Mouse (Mus musculus): Measurements from ENCODE around the gene Zfp473.
A peak's percentile ranks its signal among the peaks of the same experiment; 100 is the strongest.
"Not testable (repeated sequence)": the region's sequence is repeated elsewhere in the genome, so short reads cannot be mapped to it uniquely, and the experiment has no call there.

Zfp473 gene

GRCm38 (mm10) chr7:44750950-44751349 is at the start of gene Zfp473:
Gene Zfp473, minus strand, starts transcription at chr7:44751050.
- not testable (repeated sequence) for DNase-seq (ENCODE audit: low spot score)

GRCm38 (mm10) chr7:44792781-44793180 is 41.9 kb upstream of the Zfp473 start:
- no peak for DNase-seq (ENCODE audit: low spot score)

- no peak for DNase-seq (ENCODE audit: low spot score)
Measured at GRCm38 (mm10) chr7:44790066-44790465, 39.2 kb upstream of the Zfp473 start.

- no peak for DNase-seq (ENCODE audit: low spot score)
Measured at GRCm38 (mm10) chr7:44789531-44789930, 38.7 kb upstream of the Zfp473 start.

- no peak for DNase-seq (ENCODE audit: low spot score)
Measured at GRCm38 (mm10) chr7:44780101-44780500, 29.3 kb upstream of the Zfp473 start.

GRCm38 (mm10) chr7:44776849-44777498 is 26.1 kb upstream of the Zfp473 start:
- no peak for DNase-seq (ENCODE audit: low spot score)

- no peak for DNase-seq (ENCODE audit: low spot score)
Measured at GRCm38 (mm10) chr7:44772591-44773204, 21.8 kb upstream of the Zfp473 start.

- peak; percentile 94 for DNase-seq (ENCODE audit: low spot score)
Measured at GRCm38 (mm10) chr7:44770046-44770578, 19.3 kb upstream of the Zfp473 start.

GRCm38 (mm10) chr7:44768129-44768528 is 17.3 kb upstream of the Zfp473 start:
- DNase-seq (ENCODE audit: low spot score): no peak

GRCm38 (mm10) chr7:44760366-44760765 is 9.5 kb upstream of the Zfp473 start:
- no peak for DNase-seq (ENCODE audit: low spot score)

GRCm38 (mm10) chr7:44757164-44757563 is 6.3 kb upstream of the Zfp473 start:
- no peak for DNase-seq (ENCODE audit: low spot score)

GRCm38 (mm10) chr7:44748101-44749044 is 2.5 kb downstream of the Zfp473 start, which contains the start of gene Vrk3:
Gene Vrk3, plus strand, starts transcription at chr7:44748413.
- peak; percentile 97 for DNase-seq (ENCODE audit: low spot score)

GRCm38 (mm10) chr7:44747115-44747514 is 3.7 kb downstream of the Zfp473 start:
- DNase-seq (ENCODE audit: low spot score): no peak

GRCm38 (mm10) chr7:44745076-44745475 is 5.8 kb downstream of the Zfp473 start:
- peak; percentile 89 for DNase-seq (ENCODE audit: low spot score)

GRCm38 (mm10) chr7:44744270-44744669 is 6.6 kb downstream of the Zfp473 start:
- DNase-seq (ENCODE audit: low spot score): no peak

GRCm38 (mm10) chr7:44741361-44741760 is 9.5 kb downstream of the Zfp473 start:
- DNase-seq (ENCODE audit: low spot score): no peak

- no peak for DNase-seq (ENCODE audit: low spot score)
Measured at GRCm38 (mm10) chr7:44733723-44734122, 17.1 kb downstream of the Zfp473 start.

- DNase-seq (ENCODE audit: low spot score): no peak
Measured at GRCm38 (mm10) chr7:44728082-44728975, 22.5 kb downstream of the Zfp473 start.

- DNase-seq (ENCODE audit: low spot score): no peak
Measured at GRCm38 (mm10) chr7:44727151-44727550, 23.7 kb downstream of the Zfp473 start.

- no peak for DNase-seq (ENCODE audit: low spot score)
Measured at GRCm38 (mm10) chr7:44726343-44726742, 24.5 kb downstream of the Zfp473 start.

- DNase-seq (ENCODE audit: low spot score): peak; percentile 40
Measured at GRCm38 (mm10) chr7:44724316-44724715, 26.5 kb downstream of the Zfp473 start.
